Mouse (Mus musculus) mouse trophoblast stem cell (cell line): Measurements from ENCODE around the gene Ndp.

Source experiments
- in situ Hi-C, 2 experiments: fragments of 300-500 bp; cut with MseI, MboI; formaldehyde crosslinking; loops; 2 replicates in 1 of 2; 3 replicates in 1 of 2; pipeline ENCODE4 v1.15.1; 2025

The Ndp gene

DNA sequence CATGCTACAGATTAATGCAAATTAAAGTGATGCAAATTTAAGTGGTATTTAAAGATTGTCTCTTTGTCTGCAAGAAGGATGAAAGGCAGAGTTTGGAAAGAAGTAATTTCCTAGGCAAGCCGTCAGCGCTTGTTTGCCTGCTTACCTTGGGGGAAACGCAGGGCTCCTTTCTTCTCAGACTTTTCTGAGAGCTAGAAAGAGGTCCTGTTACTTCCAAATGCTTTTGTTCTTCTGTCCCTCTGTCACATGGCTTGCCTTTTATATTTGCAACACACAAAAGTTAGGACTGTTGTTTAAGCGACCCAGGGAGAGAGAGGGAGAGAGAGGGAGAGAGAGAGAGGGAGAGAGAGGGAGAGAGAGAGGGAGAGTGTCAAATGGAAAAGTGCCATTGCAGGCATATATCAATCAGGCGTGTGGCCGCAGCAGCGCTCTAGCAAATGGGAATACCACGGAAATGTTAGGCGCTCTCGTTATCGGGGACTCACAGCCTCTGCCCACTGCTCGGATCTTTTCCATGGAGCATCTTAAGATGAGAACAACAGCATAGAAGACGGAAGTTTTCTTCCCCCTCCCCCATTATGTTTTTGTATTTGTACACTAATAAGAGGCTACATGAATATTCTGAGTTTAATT lies at the start of gene Ndp:
Ndp (minus strand) TSS at position 534 of the 633 bp plus-strand sequence.
- in situ Hi-C loops, result no loop called here

DNA sequence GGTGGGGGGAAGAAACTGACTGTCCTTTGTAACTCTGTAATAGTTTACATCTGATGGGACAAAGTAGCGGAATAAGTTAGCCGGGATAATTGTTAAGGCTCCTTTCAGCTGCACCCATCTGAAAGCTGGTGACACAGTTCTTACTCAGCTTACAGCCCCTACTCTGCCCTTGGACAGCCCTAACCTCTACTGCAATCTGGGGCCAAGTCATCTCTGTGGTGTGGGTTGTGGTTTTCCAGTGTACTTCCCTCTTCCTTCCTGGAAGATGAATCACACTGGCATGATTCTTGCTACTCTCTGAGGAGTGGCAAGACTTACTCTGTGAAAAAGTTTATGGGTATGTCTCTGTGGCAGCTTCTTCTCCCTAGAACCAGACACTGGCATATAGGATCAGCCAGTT lies 43.2 kb upstream of the Ndp start:
- in situ Hi-C loops, result no loop called here

DNA sequence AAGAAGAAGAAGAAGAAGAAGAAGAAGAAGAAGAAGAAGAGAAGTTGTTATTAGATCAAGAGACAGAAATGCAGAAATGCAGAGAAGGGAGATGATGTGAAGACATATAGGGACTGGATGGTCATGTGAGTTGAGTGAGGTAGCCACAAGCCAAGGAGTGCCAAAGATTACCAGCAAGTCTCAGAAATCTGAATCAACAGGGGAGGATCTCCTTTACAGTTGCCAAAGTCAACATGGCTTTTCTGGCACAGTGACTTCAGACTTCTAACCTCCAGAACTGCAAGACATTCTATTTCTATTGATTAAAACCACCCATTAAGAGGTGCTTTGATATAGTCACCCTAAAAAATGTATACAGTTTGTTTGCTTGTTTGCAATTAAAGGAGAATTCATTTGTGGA lies 6.4 kb upstream of the Ndp start:
- in situ Hi-C loops, result no loop called here

DNA sequence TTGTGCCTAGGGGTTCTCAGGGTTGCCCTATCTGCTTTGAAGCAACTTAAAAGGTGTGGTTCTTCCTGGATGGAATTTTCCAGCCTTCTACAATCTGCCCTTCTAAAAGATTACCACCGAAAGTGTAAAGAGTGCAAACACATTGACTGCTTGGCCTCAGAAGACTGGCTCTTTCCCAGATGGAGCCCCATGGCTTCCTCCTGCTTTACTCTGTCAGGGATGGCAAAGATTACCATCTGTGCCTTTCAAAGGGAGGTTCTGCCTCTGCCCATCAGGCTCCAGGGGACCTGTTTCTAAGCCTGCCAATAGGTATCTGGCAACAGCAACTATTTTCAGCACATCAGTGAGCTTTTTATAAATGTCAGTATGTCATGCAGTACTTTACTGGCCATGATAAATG lies 1.5 kb upstream of the Ndp start:
- in situ Hi-C loops, result no loop called here

DNA sequence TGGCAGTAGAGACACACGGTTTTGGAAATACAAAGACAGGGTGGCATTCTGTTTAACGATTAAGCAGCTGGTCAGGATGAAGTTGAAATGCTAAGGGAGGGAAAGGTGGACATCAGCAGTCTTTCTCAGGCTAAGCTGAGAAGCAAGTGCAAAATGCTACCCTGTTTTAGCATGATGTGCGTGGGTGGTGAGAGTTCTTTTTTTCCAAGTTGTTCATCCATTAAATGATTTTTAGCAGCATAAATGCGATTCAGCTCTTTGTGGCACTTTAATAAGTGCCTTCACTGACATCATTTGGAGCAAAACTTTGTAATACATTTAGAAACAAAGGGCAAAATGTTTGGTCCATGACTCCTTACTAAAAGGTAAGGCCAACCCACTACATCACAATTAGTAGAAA lies 337 bp upstream of the Ndp start:
- in situ Hi-C loops, result no loop called here

DNA sequence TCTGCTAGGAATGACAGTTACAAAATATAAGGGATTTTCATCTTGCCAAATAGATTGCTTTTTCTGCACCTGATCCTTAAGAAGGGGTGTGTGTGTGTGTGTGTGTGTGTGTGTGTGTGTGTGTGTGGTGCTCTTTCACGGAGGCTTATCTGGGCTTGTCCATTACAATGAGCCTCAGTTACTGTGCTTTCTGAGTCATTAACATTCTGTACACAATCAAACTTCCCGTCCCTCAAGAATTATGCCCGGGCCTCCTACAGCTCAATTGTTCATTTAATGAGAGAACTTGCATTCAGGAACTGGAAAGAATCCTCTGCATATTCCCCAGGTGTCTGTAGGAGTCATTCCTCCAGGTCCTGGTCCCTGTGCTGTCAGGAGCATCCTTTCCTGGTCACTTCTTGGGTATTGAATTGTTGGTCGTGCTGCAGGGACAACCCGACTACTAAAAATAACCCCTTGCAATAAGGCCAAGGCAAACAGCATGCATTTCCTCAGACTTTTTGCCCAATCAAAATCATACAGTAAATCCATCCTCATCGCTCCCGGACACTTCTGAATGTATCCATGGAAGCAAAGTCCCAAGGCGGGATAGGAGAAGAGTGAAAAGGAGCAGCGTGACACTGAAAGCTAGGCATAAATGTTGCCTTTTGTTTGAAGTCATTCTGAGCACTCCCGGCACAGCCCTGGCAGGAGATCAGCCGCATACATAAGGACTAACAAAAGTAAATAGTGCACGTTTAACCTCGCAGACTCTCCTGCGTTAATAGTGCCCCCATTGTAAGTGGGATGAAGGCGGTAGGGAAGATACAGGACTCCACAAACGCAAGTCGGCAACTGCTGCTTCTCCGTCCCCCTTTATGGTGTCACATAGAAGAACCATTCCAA lies 1.1 kb downstream of the Ndp start:
- in situ Hi-C loops, result no loop called here

DNA sequence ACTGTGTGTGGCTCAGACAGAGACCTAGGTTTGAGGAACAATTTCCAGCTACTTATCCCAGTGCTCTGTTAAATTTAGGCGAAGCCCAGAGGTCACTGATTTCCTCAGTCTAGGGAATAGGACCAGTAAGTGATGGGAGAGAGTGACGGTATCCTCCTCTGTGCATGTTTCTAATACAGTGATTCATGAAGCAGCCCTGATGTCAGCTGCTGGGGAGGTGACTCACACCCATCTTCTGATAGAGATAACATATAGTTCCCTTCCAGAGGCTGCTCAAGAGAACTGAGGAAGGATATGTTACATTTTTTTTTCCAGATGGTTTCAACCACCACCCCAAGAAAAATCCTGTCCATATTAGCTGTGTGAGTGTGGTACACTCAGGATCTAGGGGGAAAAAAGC lies 2.9 kb downstream of the Ndp start:
- in situ Hi-C loops, result no loop called here

DNA sequence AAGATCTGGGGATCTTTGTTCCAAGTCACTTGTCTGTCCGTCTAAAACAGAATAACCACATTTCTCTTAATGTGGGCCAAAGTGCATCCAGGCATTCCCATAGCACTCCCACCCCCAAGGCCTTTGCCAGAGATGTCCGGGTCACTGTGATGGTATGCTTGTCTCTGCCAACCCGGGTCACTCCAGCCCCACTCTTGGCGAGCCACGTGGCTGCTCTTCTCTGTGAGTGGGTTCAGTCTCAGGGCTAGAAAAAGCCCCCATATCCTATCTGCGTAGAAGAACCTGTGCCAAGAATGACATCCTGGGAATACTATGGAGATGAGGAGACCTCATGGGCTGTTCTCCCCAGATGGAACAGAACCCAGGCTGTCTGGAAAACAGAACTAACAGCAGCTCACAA lies 4.0 kb downstream of the Ndp start:
- in situ Hi-C loops, result no loop called here

DNA sequence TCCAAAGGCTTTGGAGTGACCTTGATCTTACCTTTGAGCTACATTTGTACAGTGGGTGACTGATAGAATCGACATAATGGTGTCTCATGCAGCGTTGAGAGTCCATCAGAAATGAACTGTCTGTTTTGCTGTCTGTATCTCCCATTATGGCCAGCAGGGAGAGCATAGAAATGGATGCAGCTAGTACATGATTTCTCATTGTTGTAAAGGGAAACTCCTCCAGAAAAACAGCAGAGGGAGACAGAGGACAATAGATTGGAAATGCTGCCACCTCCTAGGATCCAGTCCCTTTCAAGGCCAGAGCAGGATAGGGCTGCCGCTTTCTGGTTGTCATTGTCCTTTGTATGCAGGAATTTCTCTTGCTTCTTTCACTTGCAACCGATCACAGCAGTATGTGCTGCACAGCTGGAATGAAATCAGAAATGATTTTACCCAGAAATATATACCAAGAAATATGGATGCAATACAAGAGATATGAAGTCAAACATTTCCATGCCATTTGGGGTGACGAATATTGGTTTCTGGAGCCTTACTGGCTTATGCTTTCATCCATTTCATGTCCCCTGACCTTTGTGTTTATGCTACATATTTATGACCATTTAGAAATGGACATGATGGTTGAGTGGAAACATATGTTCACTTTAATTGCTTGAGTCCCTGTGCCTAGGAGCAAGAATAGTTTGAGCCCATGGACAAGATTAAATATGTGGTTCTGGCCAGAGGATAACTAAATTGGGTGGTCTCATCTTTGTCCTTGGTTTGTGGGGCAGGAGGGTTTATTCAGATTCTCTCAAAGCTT lies 17.0 kb downstream of the Ndp start:
- in situ Hi-C loops, result no loop called here

DNA sequence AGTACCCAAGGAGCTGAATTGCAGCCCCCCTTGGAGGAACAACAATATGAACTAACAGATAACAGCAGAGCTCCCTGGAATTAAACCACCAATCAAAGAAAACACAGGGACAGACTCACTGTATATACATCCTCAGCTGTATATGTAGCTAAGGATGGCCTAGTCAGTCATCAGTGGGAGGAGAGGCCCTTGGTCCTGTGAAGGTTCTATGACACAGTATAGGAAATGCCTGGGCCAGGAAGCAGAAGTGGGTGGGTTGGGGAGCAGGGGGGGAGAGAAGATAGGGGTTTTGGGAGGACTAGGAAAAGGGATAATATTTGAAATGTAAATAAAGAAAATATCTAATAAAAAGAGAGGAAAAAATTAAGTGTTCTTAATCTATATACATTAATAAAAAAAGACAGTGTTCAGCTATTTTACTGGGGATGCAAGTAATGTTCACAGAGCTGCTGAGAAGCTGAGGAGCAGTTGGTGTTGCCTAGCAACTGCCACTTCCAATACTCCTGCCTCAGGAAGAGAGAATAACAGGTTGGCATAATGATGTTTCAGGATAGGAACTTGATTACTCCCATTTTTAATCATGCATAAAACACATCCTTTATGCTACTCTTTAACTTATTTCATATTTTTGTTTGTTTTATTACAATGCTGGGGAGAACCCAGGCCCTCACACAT lies 43.8 kb downstream of the Ndp start:
- in situ Hi-C loops, result loop anchor here in 1 of 2 experiments (25.0 kb wide), 1 partner anchor 405 kb away; no protein-coding TSS in a partner anchor

DNA sequence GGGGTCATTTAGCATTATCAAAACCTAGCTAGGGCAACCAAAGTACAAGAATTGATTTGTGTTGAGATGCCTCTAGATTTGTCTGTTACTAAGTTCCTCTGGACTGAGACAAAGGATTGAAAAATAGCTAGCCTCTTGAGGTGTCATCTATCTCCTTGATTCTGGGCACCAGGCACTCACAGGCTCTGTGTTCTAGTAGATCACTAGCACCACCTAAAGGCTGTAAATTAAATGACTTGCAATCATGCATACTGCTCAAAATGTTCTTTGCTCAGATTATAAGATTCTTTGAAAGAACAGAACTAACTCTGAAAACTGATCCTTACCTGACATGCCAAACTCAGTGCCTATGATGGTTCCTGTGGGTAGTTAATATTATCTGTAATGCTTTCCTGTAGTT lies 51.3 kb downstream of the Ndp start:
- in situ Hi-C loops, result loop anchor here in 1 of 2 experiments (25.0 kb wide), 1 partner anchor 398 kb away; no protein-coding TSS in a partner anchor

DNA sequence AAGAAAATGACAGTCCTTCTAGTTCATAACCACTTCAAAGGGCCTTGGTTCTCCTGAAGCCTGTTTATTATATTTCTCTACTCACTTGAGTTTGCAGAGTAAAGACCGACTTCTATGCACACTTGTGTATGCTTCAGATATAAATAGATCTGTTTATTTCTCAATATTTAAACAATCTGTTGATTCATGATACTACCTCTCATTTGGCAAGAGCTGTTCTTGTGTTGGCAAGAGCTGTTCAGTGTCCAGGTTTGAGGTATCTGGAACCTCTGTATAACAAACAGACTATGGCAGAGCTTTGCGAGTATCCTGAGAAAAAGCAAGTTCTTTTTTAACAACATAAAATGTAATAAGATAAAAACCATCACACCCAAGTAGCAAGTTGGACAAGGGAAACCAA lies 65.5 kb downstream of the Ndp start:
- in situ Hi-C loops, result no loop called here

DNA sequence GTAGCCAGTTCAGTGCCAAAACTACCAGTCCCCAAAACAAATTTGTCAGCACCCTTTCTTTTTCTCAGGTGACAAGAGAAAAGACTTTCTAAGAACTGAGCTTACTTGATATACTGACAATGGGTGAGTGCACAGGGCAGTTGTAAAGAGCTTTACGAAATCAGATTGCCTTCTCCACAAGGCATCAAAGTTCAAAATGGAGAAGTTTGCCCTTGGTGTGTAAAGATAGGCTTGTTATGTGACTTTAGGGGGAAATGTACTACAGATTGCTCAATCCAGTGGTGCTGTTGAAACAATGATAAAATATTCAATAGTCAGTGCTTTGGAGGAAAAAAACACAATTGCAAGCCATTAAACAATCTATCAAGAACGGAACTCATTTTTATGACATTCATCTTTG lies 70.1 kb downstream of the Ndp start:
- in situ Hi-C loops, result no loop called here

DNA sequence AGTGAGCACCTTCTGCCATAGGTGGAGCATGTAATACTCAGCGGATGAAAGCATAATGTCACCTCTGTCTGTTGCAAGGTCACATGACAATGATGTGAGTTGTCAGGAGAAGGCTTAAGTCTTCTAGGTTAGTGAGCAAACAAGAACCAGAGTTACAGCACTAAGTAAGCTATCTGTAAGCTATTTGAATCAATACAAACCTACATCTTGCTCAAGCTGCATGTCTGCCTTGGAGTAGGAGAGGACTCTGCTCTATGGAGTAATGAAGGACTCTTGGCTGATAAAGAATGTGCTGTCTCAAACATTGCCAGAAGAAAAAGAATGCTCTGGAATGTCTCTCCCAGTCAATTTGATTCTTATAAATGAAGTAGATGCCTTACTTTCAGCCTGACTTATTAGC lies 74.3 kb downstream of the Ndp start:
- in situ Hi-C loops, result no loop called here

DNA sequence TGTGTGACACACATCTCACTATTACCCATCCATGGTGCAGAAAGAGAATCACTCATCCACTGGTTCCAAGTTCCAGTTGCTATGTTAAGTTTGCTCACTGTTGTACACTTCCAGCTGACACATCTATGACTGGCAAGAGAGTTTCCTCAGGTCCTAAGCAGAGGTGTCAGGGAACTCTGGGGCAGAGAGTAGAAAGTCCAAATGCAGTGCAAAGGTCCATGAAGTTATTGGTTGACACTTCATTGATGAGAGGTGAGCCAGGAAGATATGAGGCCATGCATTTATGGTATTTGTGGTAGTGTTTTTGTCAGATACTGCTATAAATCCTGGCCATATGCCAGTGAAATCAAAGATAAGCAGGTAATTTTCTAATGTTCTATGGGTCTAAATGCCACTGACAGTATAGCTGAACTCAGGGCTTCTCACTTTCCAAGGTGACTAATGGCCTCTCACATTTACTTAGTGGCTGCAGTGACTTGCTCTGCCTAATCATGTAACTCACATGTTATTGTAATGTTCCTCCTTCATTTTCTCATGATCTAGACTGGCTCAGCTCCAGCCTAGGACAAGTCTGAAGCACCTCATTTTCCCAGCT lies 75.0 kb downstream of the Ndp start:
- in situ Hi-C loops, result no loop called here
